Mouse (Mus musculus) liver, embryonic 13.5 days (tissue): Measurements from ENCODE around the gene Hes5. TPM values are rescaled to one million over a fixed set of nuclear protein-coding genes. Genes with fewer than 3 reads are reported as not detected.

ENCODE experiments used
- ATAC-seq: fragments of 200-750 bp; cut with Nextera tagmentation; 2 replicates; pipeline ENCODE4 v1.8.0; 2017; ENCODE audit warnings: low read depth, mild to moderate bottlenecking, moderate number of reproducible peaks, moderate library complexity
- DNase-seq: peaks from one replicate; pipeline ENCODE4 v3.0.0; 2022
- H3K27ac ChIP-seq: fragments of 300-500 bp; sonication (generic); 2 replicates; pipeline ENCODE4 v1.5.1; 2015; ENCODE audit warnings: moderate library complexity, mild to moderate bottlenecking, inconsistent platforms
- H3K27me3 ChIP-seq: fragments of 300-500 bp; sonication (generic); 2 replicates; pipeline ENCODE4 v1.6.1; 2015; ENCODE audit warnings: mild to moderate bottlenecking, inconsistent platforms
- H3K36me3 ChIP-seq: fragments of 300-500 bp; sonication (generic); 2 replicates; pipeline ENCODE4 v1.6.1; 2015; ENCODE audit warnings: mild to moderate bottlenecking, inconsistent platforms
- H3K4me1 ChIP-seq: fragments of 300-500 bp; sonication (generic); replicated peaks from 2 replicates; pipeline ENCODE4 v1.6.1; 2015; ENCODE audit warnings: inconsistent platforms
- H3K4me2 ChIP-seq: fragments of 300-500 bp; sonication (generic); 2 replicates; pipeline ENCODE4 v1.6.1; 2015; ENCODE audit warnings: inconsistent platforms, mild to moderate bottlenecking, moderate library complexity
- H3K4me3 ChIP-seq: fragments of 300-500 bp; sonication (generic); replicated peaks from 2 replicates; pipeline ENCODE4 v1.5.1; 2015; ENCODE audit warnings: mild to moderate bottlenecking, inconsistent platforms
- H3K9ac ChIP-seq: fragments of 300-500 bp; sonication (generic); 2 replicates; pipeline ENCODE4 v1.6.1; 2015; ENCODE audit warnings: mild to moderate bottlenecking, inconsistent platforms
- H3K9me3 ChIP-seq: fragments of 300-500 bp; sonication (generic); replicated peaks from 2 replicates; pipeline ENCODE4 v1.6.1; 2016; ENCODE audit warnings: inconsistent platforms
- WGBS: fragments of 180-500 bp; shearing (Covaris S2); methylation state at CpG from one replicate; pipeline ENCODE4 v1.1.7; 2015; ENCODE audit not compliant: insufficient replicate concordance; 5-methylcytosine and 5-hydroxymethylcytosine counted together
- polyA plus RNA-seq: library from polyadenylated mRNA; unstranded; fragments of >200 nt; fragmentation: Nextera tagmentation; extraction: Ambion mirVana; gene quantifications from 2 replicates; pipeline ENCODE4 v1.2.1, GENCODE M21; 2015

The Hes5 gene
- polyA plus RNA-seq, 1 experiment from 2014 or later, result 0.23 TPM

- 71% methylated on average over 10 of the region's 10 CpGs for WGBS
- Histone ChIP-seq H3K36me3 (no peaks in the 10 kb centered on the region), H3K9ac (no peak overlapping the region), H3K4me2 (no peak overlapping the region), H3K27me3 (peaks cover 38% of the 10 kb centered on the region), H3K9me3 (no peaks in the 10 kb centered on the region), H3K4me3 (no peak overlapping the region), H3K27ac (no peak overlapping the region), H3K4me1 (peaks cover 18% of the 10 kb centered on the region)
- ATAC-seq (no peak), DNase-seq (no peak)
These were observed 17.9 kb upstream of the Hes5 start for GRCm38 (mm10) chr4:154942632-154943322.

DNA sequence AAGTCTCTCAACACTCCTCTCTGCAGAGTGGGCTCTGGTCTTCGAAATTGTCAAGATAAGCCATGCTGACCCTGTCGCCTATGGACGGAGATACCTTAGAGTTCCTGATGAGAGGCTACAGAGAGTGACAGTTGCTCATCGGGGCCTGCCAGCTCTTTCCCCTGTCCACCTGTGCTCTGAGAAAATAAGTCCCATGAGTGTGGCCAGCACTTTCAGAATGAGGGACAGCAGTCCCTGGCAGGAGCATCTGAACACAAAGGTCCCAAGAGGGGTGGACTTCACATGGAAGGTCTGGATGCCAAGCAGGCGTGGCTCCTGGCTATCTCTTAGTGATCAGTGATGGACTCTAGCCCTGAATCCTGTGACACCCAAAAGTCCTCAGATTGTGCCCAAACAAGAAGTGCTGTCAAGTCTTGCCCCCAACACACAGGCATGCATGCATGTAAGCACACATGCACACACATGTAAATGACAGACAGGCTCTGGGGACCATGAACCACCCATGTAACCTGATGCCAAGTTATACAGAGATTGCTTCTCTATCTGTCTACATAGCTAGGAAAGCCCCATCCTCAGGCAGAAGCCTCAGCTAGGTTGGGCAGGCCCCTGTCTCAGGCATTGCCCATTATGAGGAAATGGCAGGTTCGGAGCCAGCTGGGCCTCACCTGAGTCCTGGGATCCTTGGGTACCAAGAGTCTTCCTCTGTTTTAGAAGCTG lies 17.2 kb upstream of the Hes5 start:
- peak overlapping the region; percentile 69 for H3K27ac ChIP-seq
- H3K4me3 ChIP-seq, result no peak overlapping the region
- H3K4me1 ChIP-seq, result peaks cover 18% of the 10 kb centered on the region
- DNase-seq, result no peak
- no peaks in the 10 kb centered on the region for H3K9me3 ChIP-seq
- H3K27me3 ChIP-seq, result peaks cover 41% of the 10 kb centered on the region
- H3K36me3 ChIP-seq, result no peaks in the 10 kb centered on the region
- H3K4me2 ChIP-seq, result no peak overlapping the region
- WGBS, result 72% methylated on average over 6 of the region's 6 CpGs
- ATAC-seq, result no peak
- peak overlapping the region; percentile 14 for H3K9ac ChIP-seq

- Histone ChIP-seq H3K36me3 (no peaks in the 10 kb centered on the region), H3K4me3 (no peak overlapping the region), H3K4me1 (peaks cover 18% of the 10 kb centered on the region), H3K27ac (peak overlapping the region; percentile 69), H3K4me2 (no peak overlapping the region), H3K27me3 (peaks cover 44% of the 10 kb centered on the region), H3K9ac (peak overlapping the region; percentile 14; the same call in 1 of the 2 replicates), H3K9me3 (no peaks in the 10 kb centered on the region)
- DNase-seq (peak; percentile 77), ATAC-seq (peak; percentile 87)
- 15% methylated on average over 2 of the region's 2 CpGs for WGBS
These were observed 16.6 kb upstream of the Hes5 start for GRCm38 (mm10) chr4:154944121-154944590.

DNA sequence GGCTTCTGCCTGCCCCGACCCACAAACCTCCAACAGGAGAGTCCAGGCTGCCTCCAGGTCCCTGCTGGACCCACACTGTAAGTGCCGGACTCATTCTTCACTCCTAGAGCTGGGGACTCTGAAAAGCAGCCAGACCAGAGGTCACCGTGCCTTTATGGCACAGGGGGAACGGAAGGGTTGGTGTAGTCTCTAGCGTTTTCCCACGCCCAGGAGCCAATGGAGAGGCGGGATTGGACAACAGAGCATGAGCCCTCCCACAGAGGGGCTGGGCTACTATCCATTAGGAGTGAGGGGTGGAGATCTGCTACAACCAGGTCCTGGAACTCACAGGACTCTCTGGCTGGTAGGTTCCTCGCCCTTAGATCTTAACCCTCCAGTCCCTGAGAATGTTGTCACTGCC lies 14.4 kb upstream of the Hes5 start:
- Histone ChIP-seq H3K9ac (peak overlapping the region; percentile 46), H3K4me3 (no peak overlapping the region)
- peak; percentile 64 for ATAC-seq

GRCm38 (mm10) chr4:154948066-154948939 lies 12.4 kb upstream of the Hes5 start:
- DNase-seq (no peak), ATAC-seq (no peak)
- WGBS, result 33% methylated on average over 14 of the region's 14 CpGs
- Histone ChIP-seq H3K9me3 (no peaks in the 10 kb centered on the region), H3K4me1 (peaks cover 18% of the 10 kb centered on the region), H3K36me3 (no peaks in the 10 kb centered on the region), H3K27me3 (peaks cover 69% of the 10 kb centered on the region), H3K9ac (no peak overlapping the region), H3K4me2 (no peak overlapping the region), H3K27ac (no peak overlapping the region), H3K4me3 (no peak overlapping the region)

More for the DNA sequence above, 14.4 kb upstream of the Hes5 start:
- Histone ChIP-seq H3K27me3 (peaks cover 55% of the 10 kb centered on the region), H3K36me3 (no peaks in the 10 kb centered on the region), H3K9me3 (no peaks in the 10 kb centered on the region), H3K4me1 (peaks cover 18% of the 10 kb centered on the region), H3K27ac (no peak overlapping the region), H3K4me2 (peak overlapping the region; percentile 40; the same call in 1 of the 2 replicates)
- 4% methylated on average over 8 of the region's 8 CpGs for WGBS
- DNase-seq, result no peak

GRCm38 (mm10) chr4:154948940-154949588 lies 11.7 kb upstream of the Hes5 start:
- no peak overlapping the region for H3K9ac ChIP-seq
- DNase-seq (no peak), ATAC-seq (no peak)
- no peaks in the 10 kb centered on the region for H3K36me3 ChIP-seq
- no peaks in the 10 kb centered on the region for H3K9me3 ChIP-seq
- WGBS, result 61% methylated on average over 6 of the region's 6 CpGs
- H3K4me1 ChIP-seq, result peaks cover 10% of the 10 kb centered on the region
- no peak overlapping the region for H3K4me3 ChIP-seq
- no peak overlapping the region for H3K4me2 ChIP-seq
- H3K27ac ChIP-seq, result no peak overlapping the region
- peaks cover 77% of the 10 kb centered on the region for H3K27me3 ChIP-seq

DNA sequence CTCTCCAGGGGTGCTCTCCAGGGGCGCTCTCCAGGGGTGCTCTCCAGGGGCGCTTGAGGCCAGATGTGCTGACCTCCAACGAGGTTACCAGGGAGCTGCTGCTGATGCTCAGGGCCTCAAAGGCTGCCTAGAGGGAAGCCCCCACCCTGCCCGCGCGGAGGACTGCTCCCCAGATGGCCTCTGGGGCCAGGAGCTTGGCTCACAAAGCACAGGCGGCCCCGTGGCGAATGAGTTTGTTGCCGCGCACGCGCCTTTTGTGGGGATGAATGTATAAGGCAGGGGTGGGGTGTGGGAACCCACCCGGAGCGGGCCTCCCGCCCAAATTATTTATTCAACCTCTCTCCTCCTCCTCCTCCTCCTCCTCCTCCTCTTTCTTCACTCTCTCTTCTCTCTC lies 11.1 kb upstream of the Hes5 start:
- Histone ChIP-seq H3K4me2 (no peak overlapping the region), H3K9me3 (no peaks in the 10 kb centered on the region), H3K27me3 (peaks cover 82% of the 10 kb centered on the region), H3K27ac (no peak overlapping the region), H3K4me3 (no peak overlapping the region), H3K4me1 (peaks cover 9% of the 10 kb centered on the region; the same call in 1 of the 2 replicates), H3K9ac (no peak overlapping the region), H3K36me3 (no peaks in the 10 kb centered on the region)
- no peak for ATAC-seq
- DNase-seq, result no peak
- 20% methylated on average over 16 of the region's 16 CpGs for WGBS

- Histone ChIP-seq H3K9ac (no peak overlapping the region), H3K4me1 (no peaks in the 10 kb centered on the region), H3K4me3 (no peak overlapping the region), H3K9me3 (no peaks in the 10 kb centered on the region), H3K4me2 (no peak overlapping the region), H3K36me3 (no peaks in the 10 kb centered on the region), H3K27me3 (peaks cover 96% of the 10 kb centered on the region), H3K27ac (no peak overlapping the region)
- 6% methylated on average over 26 of the region's 26 CpGs for WGBS
- DNase-seq (no peak), ATAC-seq (no peak)
These were observed 8.1 kb upstream of the Hes5 start for GRCm38 (mm10) chr4:154952461-154953241.

- H3K36me3 ChIP-seq, result no peaks in the 10 kb centered on the region
- no peak overlapping the region for H3K27ac ChIP-seq
- H3K9ac ChIP-seq, result no peak overlapping the region
- H3K4me1 ChIP-seq, result peaks cover 22% of the 10 kb centered on the region
- H3K4me2 ChIP-seq, result no peak overlapping the region
- peaks cover 100% of the 10 kb centered on the region for H3K27me3 ChIP-seq
- no peak for ATAC-seq
- H3K4me3 ChIP-seq, result no peak overlapping the region
- DNase-seq, result no peak
- H3K9me3 ChIP-seq, result no peaks in the 10 kb centered on the region
- 28% methylated on average over 9 of the region's 9 CpGs for WGBS
These were observed 4.1 kb upstream of the Hes5 start for GRCm38 (mm10) chr4:154956604-154957003.

GRCm38 (mm10) chr4:154957289-154957993 lies 3.3 kb upstream of the Hes5 start:
- Histone ChIP-seq H3K4me2 (no peak overlapping the region), H3K36me3 (no peaks in the 10 kb centered on the region), H3K4me3 (no peak overlapping the region), H3K4me1 (peaks cover 26% of the 10 kb centered on the region), H3K27ac (no peak overlapping the region), H3K27me3 (peaks cover 100% of the 10 kb centered on the region), H3K9me3 (no peaks in the 10 kb centered on the region), H3K9ac (no peak overlapping the region)
- DNase-seq (no peak), ATAC-seq (no peak)
- 47% methylated on average over 13 of the region's 13 CpGs for WGBS
